Mouse (Mus musculus) heart, embryonic 14.5 days (tissue): ENCODE measurements around the gene Gm11009. TPM values are rescaled to one million over a fixed set of nuclear protein-coding genes. Genes with fewer than 3 reads are reported as not detected.
"Not testable (repeated sequence)": the region's sequence is repeated elsewhere in the genome, so short reads cannot be mapped to it uniquely, and the experiment has no call there.

Source experiments
- ATAC-seq: fragments of 200-750 bp; cut with Nextera tagmentation; 2 replicates; pipeline ENCODE4 v1.8.0; 2017; ENCODE audit warnings: low read depth, moderate TSS enrichment; ENCODE audit not compliant: insufficient number of reproducible peaks, insufficient read depth, low FRiP score
- H3K27ac ChIP-seq, 2 experiments: fragments of 200-500 bp in 1 of 2; fragments of 300-500 bp in 1 of 2; sonication (generic) in 1 of 2; replicated peaks in 1 of 2; 2 replicates each; pipeline ENCODE4 v1.5.1; 2012 to 2014; ENCODE audit warnings: low read depth in 2 of 2, low read length in 2 of 2, control low read depth in 1 of 2, mild to moderate bottlenecking in 1 of 2, mixed read lengths in 1 of 2; ENCODE audit not compliant: control insufficient read depth in 1 of 2, insufficient read depth in 1 of 2
- H3K27me3 ChIP-seq: fragments of 300-500 bp; sonication (generic); 2 replicates; pipeline ENCODE4 v1.6.1; 2014; ENCODE audit warnings: mild to moderate bottlenecking, low read length, control low read depth; ENCODE audit not compliant: control insufficient read depth, insufficient read depth
- H3K36me3 ChIP-seq: fragments of 300-500 bp; sonication (generic); 2 replicates; pipeline ENCODE4 v1.6.1; 2014; ENCODE audit warnings: mild to moderate bottlenecking, control low read depth, low read length, mixed read lengths; ENCODE audit not compliant: control insufficient read depth, insufficient read depth
- H3K4me1 ChIP-seq, 2 experiments: fragments of 200-500 bp in 1 of 2; fragments of 300-500 bp in 1 of 2; sonication (generic) in 1 of 2; 2 replicates each; pipeline ENCODE4 v1.6.1; 2012 to 2014; ENCODE audit warnings: low read length in 2 of 2, control low read depth in 1 of 2, mixed read lengths in 1 of 2; ENCODE audit not compliant: control insufficient read depth in 2 of 2, insufficient read depth in 2 of 2
- H3K4me2 ChIP-seq: fragments of 300-500 bp; sonication (generic); 2 replicates; pipeline ENCODE4 v1.6.1; 2014; ENCODE audit warnings: mild to moderate bottlenecking, low read length
- H3K4me3 ChIP-seq, 2 experiments: fragments of 200-500 bp in 1 of 2; fragments of 300-500 bp in 1 of 2; sonication (generic) in 1 of 2; 2 replicates each; pipeline ENCODE4 v1.5.1; 2012 to 2014; ENCODE audit warnings: low read length in 2 of 2, mild to moderate bottlenecking in 2 of 2, control low read depth in 1 of 2, low read depth in 1 of 2, moderate library complexity in 1 of 2; ENCODE audit not compliant: control insufficient read depth in 1 of 2, insufficient read depth in 1 of 2
- H3K9ac ChIP-seq: fragments of 300-500 bp; sonication (generic); 2 replicates; pipeline ENCODE4 v1.6.1; 2014; ENCODE audit warnings: mild to moderate bottlenecking, low read length
- H3K9me3 ChIP-seq: fragments of 300-500 bp; sonication (generic); 2 replicates; pipeline ENCODE4 v1.6.1; 2016; ENCODE audit warnings: low read length, control low read depth; ENCODE audit not compliant: control insufficient read depth
- WGBS: fragments of 180-500 bp; shearing (Covaris S2); extraction: QIAGEN DNeasy Blood & Tissue Kit; methylation state at CpG from one replicate; pipeline ENCODE4 v1.1.7; 2014; 5-methylcytosine and 5-hydroxymethylcytosine counted together
- polyA plus RNA-seq: library from polyadenylated mRNA; unstranded; fragments of >200 nt; fragmentation: Nextera tagmentation; extraction: Ambion mirVana; gene quantifications from 2 replicates; pipeline ENCODE4 v1.2.1, GENCODE M21; 2014

Gm11009 gene
- not detected in 2 replicates for polyA plus RNA-seq

GRCm38 (mm10) chr2:176319394-176319793, at the start of gene Gm11009:
Gene Gm11009 (minus strand): TSS chr2:176319494.
- ATAC-seq, H3K4me3 ChIP-seq, H3K9me3 ChIP-seq, H3K27ac ChIP-seq, H3K4me2 ChIP-seq, H3K9ac ChIP-seq, H3K36me3 ChIP-seq, H3K27me3 ChIP-seq, H3K4me1 ChIP-seq: not testable (repeated sequence)
- WGBS = no CpG with 5 or more reads among the region's 2 CpGs

Other genes starting within 250 kb of the Gm11009 start
- gene Gm2004, start 169.7 kb downstream of the Gm11009 start, polyA plus RNA-seq = 1.5 and 1.7 TPM in 2 replicates
- gene 2210418O10Rik, start 92.9 kb downstream of the Gm11009 start, polyA plus RNA-seq = 6.3 and 7.3 TPM in 2 replicates
- gene Gm14435, start 104.1 kb upstream of the Gm11009 start, polyA plus RNA-seq = 17.1 and 17.6 TPM in 2 replicates
- gene Gm14434, start 167.3 kb upstream of the Gm11009 start, polyA plus RNA-seq = 3.0 TPM in 1 of 2 replicates, not detected in the other
- not detected in 2 replicates for gene Zfp967, start 201.6 kb upstream of the Gm11009 start, polyA plus RNA-seq